Mouse (Mus musculus): ENCODE results near the gene A230050P20Rik.

GRCm38 (mm10) chr9:20898511-20899073, 30.1 kb downstream of the A230050P20Rik start, which contains the start of gene Eif3g:
- TF ChIP-seq TAL1 (IDR thresholded peaks at IDR 0.05; ENCODE audit: low read length) = no peak
- no peak for TF ChIP-seq GATA1 (IDR thresholded peaks at IDR 0.05; ENCODE audit: low read length)

Measured in erythroblast, embryonic 14.5 days (primary cell).